Mouse (Mus musculus) CD8-positive naive resting alpha-beta T cell, adult 2 months (primary cell): ENCODE data around the gene Foxn1.

Source experiments
- DNase-seq, 2 experiments: peaks; one replicate each; pipeline ENCODE4 v3.0.0; 2022; ENCODE audit warnings: low read depth in 2 of 2, low spot score in 2 of 2

The Foxn1 gene

GRCm38 (mm10) chr11:78386508-78387043 is at the start of gene Foxn1:
Gene Foxn1 (minus strand): TSS chr11:78386558.
- no peak for DNase-seq

- peak; percentile 32 to 54 for DNase-seq
Measured at GRCm38 (mm10) chr11:78435776-78436349, 49.5 kb upstream of the Foxn1 start.

DNA sequence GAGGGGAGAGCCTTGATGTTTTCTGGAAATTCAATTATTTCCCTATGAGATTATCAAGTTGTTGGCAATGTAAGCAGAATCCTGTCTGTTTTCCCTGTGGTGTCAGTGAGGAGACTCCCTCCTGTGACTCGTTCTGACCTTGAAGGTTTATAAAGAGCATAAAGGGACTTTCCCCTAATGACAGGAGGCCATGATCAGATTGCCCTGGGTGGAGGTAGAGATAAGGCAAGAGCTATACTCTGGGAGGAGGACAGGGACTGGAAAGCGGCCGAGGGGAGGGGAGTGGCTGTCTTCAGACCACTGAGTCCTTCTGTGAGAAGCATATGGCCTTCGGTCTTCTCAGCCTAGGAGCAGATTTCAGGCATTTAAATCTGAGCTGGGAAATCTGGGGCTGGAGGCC is 47.7 kb upstream of the Foxn1 start:
- no peak for DNase-seq

GRCm38 (mm10) chr11:78431176-78431575 is 44.8 kb upstream of the Foxn1 start:
- no peak for DNase-seq

- no peak for DNase-seq
Measured at GRCm38 (mm10) chr11:78430195-78430878, 44.0 kb upstream of the Foxn1 start.

- DNase-seq = no peak
Measured at GRCm38 (mm10) chr11:78428309-78428708, 42.0 kb upstream of the Foxn1 start.

DNA sequence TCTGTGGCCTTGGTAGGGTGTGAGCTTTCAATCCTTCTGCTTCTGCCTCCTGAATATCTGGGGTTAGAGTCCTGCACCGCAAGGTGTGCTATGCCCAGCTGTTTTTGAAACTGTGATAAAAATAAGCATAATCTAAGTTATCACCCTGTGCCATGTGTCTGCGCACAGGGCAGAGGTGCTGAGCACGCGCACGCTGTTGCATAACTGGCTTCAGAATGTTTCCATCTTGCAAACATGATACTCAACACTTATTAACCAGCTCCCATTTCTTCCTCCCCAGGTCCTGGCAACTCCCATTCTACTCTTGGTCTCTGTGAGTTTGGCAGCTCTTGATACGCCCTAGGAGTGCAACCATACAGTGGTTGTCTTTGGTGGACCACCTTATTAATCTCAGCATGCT is 41.3 kb upstream of the Foxn1 start:
- no peak for DNase-seq

DNA sequence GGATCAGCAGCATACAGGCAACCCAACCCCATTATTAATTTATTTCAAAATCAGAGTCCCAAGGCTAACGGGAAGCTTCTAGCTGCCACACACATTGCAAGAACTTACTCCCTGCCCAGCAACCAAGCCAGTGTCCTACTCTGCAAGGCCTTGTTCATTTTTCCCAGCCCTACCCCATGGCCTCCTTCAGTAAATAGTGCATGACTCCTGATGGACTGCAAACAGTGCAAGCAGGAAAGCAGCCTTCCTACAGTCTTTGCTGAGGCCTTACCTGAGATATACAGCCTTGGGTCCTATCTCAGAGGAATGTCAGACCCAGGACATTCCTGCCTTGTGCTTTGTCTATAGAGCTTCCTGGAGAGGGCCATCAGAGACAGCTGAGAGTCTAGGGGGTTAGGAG is 39.2 kb upstream of the Foxn1 start:
- no peak for DNase-seq

- DNase-seq = no peak
Measured at GRCm38 (mm10) chr11:78424352-78424751, 38.0 kb upstream of the Foxn1 start.

DNA sequence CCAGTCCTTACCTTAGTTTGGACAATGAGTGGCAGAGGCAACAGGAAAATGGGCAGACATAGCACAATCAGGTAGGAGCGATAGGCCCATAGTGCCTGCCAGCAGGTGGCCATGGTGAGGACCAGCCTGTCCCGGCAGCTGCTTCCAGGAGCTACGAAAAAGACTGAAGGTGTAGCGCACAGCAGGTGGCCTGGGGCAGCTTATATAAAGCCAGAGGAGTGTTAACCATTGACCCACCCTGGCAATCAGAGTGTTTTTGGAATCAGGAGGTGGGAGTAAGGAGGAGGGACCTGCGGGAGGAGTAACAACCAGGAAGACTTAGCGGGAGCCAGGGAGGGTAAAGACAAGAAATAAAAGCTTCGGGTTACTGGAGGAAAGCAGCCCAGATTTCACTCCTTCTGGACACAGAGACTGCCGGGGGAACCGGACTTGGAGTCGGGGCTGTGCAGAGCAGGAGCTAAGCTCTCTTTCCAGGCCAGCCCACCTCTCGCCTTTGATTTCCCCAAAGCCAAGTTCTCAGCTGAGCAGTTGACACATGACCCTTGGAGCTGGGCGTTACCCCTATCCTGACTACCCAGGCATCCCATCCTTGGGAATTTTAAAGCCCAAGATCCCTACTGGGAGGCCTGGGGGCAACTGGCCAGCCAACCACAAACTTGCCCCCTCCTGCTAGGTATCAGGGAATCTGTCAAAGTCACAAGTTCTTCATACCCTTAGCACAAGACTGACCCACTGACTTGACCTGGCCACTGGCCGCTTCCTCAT is 35.9 kb upstream of the Foxn1 start, which contains the start of gene Slc13a2:
Gene Slc13a2 (minus strand): TSS at position 163 of the 765 bp plus-strand sequence.
- DNase-seq = no peak

- no peak for DNase-seq
Measured at GRCm38 (mm10) chr11:78421201-78422009, 35.0 kb upstream of the Foxn1 start.

GRCm38 (mm10) chr11:78420263-78420889 is 34.0 kb upstream of the Foxn1 start:
- DNase-seq = no peak

GRCm38 (mm10) chr11:78416854-78417253 is 30.5 kb upstream of the Foxn1 start:
- no peak for DNase-seq

DNA sequence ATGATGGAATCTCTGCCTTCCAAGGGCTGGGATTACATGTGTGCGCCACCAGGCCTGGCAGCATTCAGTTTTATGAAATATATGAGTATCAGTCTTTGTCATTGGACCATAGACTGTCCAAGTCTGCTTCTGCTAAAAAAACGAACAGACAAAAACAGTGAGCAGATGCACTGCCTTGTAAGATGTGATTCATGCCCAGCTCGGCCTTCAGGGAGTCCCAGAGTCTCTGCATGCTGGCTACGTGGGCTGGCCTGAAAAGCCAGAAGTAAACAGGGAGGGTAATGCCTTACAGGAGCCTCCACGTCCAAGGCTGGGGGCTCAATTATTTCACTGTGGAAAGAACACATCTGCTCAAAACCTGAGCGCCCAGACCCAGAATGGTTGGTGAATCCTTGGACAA is 26.5 kb upstream of the Foxn1 start:
- DNase-seq = no peak

- DNase-seq = no peak
Measured at GRCm38 (mm10) chr11:78412324-78412850, 26.0 kb upstream of the Foxn1 start.

GRCm38 (mm10) chr11:78411606-78412323 is 25.4 kb upstream of the Foxn1 start:
- DNase-seq = no peak

DNA sequence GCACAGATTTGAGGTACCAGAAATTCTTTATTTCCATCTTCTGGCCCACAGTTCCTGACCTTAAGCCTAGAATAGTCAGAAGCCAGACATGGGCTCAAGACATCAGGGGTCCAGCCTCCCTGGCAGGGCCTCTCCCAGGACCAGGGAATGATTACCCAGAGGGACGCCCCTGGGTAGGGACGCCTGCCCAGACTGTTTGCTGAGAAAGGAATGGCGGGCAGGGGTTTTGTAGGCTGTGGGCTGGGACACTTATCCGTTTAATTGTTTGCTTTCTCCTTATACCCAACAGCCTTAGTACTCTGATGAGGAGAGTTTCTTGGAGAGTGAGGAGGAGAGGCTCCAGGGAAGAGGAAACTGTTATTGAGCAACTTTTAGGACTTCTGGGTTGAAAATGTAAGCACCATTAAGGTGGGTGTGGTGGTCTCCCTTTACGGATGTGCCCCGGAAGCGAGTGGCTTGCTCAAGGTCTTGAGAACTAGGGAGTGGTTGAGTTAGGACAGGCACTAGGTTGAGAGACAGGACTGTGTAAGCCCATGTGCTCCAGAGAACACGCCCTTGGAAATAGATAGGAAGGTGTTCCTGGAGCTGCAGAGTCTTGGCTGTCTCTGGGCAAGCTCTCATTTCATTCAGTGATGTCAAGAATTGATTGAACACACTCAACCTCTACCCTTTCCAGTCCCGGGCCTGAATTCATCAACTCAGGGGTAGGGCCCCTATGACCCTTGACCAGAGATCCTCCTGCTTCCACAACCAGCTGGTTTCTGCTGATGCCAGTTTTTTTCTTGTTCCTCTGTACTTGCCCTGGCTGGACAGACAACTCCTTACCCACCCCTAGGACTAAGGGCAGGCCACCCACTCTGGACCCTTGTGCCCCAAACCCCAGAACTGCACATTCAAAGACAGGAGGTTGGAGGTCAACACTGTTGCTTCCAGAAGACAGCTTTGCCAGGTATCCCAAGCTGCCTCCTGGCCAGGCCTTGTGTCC is 22.2 kb upstream of the Foxn1 start:
- no peak for DNase-seq

DNA sequence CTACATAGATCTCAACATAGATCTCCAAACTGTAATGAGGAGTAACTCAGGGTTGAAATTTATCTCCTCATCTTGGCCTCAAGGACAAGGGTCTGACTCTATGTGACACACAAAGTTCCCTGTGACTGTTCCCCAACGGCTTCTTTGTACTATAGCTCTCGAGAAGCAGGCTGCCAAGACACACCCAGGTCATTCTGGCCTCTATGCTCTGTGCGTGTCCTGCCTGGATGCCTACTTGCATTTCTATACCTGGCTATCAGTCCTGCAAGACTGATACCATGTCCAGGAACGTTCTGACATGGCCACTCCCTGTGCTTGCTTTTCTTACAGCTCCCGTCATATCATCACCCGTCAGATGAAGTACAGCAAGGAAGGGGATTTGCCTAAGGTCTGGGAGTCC is 15.7 kb upstream of the Foxn1 start:
- DNase-seq = no peak

GRCm38 (mm10) chr11:78401469-78401868 is 15.1 kb upstream of the Foxn1 start:
- no peak for DNase-seq
